Mouse (Mus musculus) Patski (cell line): ENCODE results near the gene Ulk2. TPM values are rescaled to one million over a fixed set of nuclear protein-coding genes. Genes with fewer than 3 reads are reported as not detected.

Source experiments
- ATAC-seq: fragments of 100-300 bp; one replicate; pipeline ENCODE4 v1.8.0; 2021
- CTCF ChIA-PET: fragments of 350-600 bp; sonication (Branson Sonifier 250); formaldehyde crosslinking; loops from one replicate; lab custom pipeline; 2022; ENCODE audit warnings: inconsistent platforms; lab: Charles Lee
- POLR2A ChIA-PET: fragments of 350-600 bp; sonication (Branson Sonifier 250); formaldehyde crosslinking; loops from one replicate; lab custom pipeline; 2022; ENCODE audit warnings: antibody characterized with exemption, inconsistent platforms; lab: Charles Lee
- DNase-seq: peaks from one replicate; pipeline ENCODE4 v3.0.0-alpha.2; 2011; ENCODE audit warnings: low read depth, low spot score
- H3K27me3 ChIP-seq: fragments of 371-371 bp; one replicate; pipeline ENCODE4 v1.5.1; 2021
- CTCF ChIP-seq: fragments of 100-300 bp; IDR thresholded peaks from one replicate; pipeline ENCODE4 v1.5.1; 2021
- in situ Hi-C: fragments of 300-500 bp; cut with MboI; formaldehyde crosslinking; loops from 3 replicates; pipeline ENCODE4 v1.11.1; 2018; ENCODE audit warnings: low pct_unique_long_range_greater_than_20kb, mixed read lengths
- polyA plus RNA-seq: library from polyadenylated mRNA; unstranded; gene quantifications from one replicate; pipeline ENCODE4 v1.2.3, GENCODE M21; 2021

Ulk2 gene
- polyA plus RNA-seq = 36.7 TPM

GRCm38 (mm10) chr11:61854988-61855411, at the start of gene Ulk2:
Gene Ulk2, minus strand, starts transcription at chr11:61855073.
- CTCF ChIA-PET = no interaction called here
- TF ChIP-seq CTCF = no peak
- ATAC-seq = peak; percentile 67
- no peaks in the 10 kb centered on the region for H3K27me3 ChIP-seq
- DNase-seq = peak; percentile 25
- in situ Hi-C loops = no loop called here
- POLR2A ChIA-PET = interaction anchor here (0.6 to 1.5 kb wide), 3 partner anchors 11 to 490 kb away, joined by 3 to 4 read pairs (median 3); no protein-coding TSS in a partner anchor

- no peak for DNase-seq
- TF ChIP-seq CTCF = peak; percentile 17
- ChIA-PET CTCF (no interaction called here), POLR2A (no interaction called here)
- in situ Hi-C loops = no loop called here
- H3K27me3 ChIP-seq = no peaks in the 10 kb centered on the region
- no peak for ATAC-seq
Measured at GRCm38 (mm10) chr11:61882183-61882582, 27.3 kb upstream of the Ulk2 start.

DNA sequence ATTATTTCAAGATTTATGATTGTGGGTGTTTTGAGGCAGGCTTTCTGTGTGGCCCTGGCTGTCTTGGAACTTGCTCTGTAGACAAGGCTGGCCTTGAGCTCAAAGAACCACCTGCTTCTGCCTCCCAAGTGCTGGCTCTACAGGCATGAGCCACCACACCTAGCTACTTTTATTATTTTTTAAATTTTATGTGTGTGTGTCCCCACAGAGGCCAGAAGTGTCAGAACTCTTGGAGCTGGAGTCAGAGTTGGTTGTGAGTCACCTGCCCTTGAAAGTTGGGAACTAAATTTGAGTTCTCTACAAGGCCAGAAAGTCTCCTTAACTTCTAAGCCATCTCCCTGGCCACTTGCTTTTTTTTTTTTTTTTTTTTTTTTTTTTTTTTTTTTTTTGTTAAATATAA, 25.0 kb upstream of the Ulk2 start:
- in situ Hi-C loops = no loop called here
- DNase-seq (no peak), ATAC-seq (no peak)
- TF ChIP-seq CTCF = no peak
- H3K27me3 ChIP-seq = no peaks in the 10 kb centered on the region
- ChIA-PET CTCF (no interaction called here), POLR2A (no interaction called here)

- POLR2A ChIA-PET = no interaction called here
- CTCF ChIA-PET = no interaction called here
- no peak for DNase-seq
- no peaks in the 10 kb centered on the region for H3K27me3 ChIP-seq
- ATAC-seq = no peak
- in situ Hi-C loops = no loop called here
- no peak for TF ChIP-seq CTCF
Measured at GRCm38 (mm10) chr11:61871881-61872280, 17.0 kb upstream of the Ulk2 start.

DNA sequence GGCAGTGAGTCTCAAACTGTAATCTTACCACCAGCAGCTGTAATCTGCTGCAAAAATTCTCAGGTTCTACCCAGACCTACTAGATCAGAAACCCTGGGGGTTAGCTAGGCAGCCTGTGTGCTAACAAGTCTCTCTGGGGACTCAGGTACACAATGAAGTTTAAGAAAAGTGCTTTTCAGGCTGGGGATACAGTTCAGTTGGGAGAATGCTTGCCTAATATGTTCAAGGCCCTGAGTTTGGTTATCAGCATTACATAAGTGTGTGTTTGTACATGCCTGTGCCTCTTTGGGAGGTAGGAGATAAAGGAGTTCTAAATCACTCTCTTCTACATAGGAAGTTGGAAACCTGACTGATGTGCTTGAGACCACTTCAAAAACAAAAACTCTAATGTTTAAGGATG, 12.0 kb upstream of the Ulk2 start:
- DNase-seq = no peak
- POLR2A ChIA-PET = no interaction called here
- in situ Hi-C loops = no loop called here
- TF ChIP-seq CTCF = no peak
- no peak for ATAC-seq
- CTCF ChIA-PET = no interaction called here
- no peaks in the 10 kb centered on the region for H3K27me3 ChIP-seq

- in situ Hi-C loops = no loop called here
- ChIA-PET CTCF (no interaction called here), POLR2A (no interaction called here)
- no peaks in the 10 kb centered on the region for H3K27me3 ChIP-seq
- TF ChIP-seq CTCF = no peak
- DNase-seq (no peak), ATAC-seq (no peak)
Measured at GRCm38 (mm10) chr11:61861781-61862547, 7.1 kb upstream of the Ulk2 start.

DNA sequence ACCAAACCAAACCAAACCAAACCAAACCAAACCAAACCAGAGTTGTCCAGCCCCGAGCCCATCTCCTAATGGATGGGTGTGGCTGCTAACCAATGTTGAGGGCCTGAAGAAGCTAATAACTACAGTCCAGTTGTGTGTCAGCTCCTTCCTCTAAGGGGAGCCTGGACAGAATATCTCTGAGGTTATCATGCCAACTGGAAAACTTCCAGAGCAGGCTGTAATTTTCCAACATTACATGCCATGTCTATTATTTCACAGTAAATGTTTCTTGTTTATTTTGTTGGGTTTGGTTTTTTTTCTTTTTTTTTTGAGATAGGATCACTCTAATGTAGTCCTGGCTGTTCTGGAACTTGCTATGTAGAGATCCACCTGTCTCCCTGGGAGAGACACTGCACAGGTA, 4.4 kb upstream of the Ulk2 start:
- in situ Hi-C loops = no loop called here
- TF ChIP-seq CTCF = no peak
- DNase-seq (no peak), ATAC-seq (no peak)
- ChIA-PET POLR2A (no interaction called here), CTCF (no interaction called here)
- no peaks in the 10 kb centered on the region for H3K27me3 ChIP-seq

- no peaks in the 10 kb centered on the region for H3K27me3 ChIP-seq
- in situ Hi-C loops = no loop called here
- ATAC-seq (no peak), DNase-seq (no peak)
- no peak for TF ChIP-seq CTCF
- ChIA-PET CTCF (interaction anchor here (1.6 kb wide), 1 partner anchor 20 kb away, joined by 3 read pairs; no protein-coding TSS in a partner anchor), POLR2A (interaction anchor here (0.6 to 1.5 kb wide), 3 partner anchors 10 to 490 kb away, joined by 3 to 4 read pairs (median 3); no protein-coding TSS in a partner anchor)
Measured at GRCm38 (mm10) chr11:61855539-61855938, 666 bp upstream of the Ulk2 start.

DNA sequence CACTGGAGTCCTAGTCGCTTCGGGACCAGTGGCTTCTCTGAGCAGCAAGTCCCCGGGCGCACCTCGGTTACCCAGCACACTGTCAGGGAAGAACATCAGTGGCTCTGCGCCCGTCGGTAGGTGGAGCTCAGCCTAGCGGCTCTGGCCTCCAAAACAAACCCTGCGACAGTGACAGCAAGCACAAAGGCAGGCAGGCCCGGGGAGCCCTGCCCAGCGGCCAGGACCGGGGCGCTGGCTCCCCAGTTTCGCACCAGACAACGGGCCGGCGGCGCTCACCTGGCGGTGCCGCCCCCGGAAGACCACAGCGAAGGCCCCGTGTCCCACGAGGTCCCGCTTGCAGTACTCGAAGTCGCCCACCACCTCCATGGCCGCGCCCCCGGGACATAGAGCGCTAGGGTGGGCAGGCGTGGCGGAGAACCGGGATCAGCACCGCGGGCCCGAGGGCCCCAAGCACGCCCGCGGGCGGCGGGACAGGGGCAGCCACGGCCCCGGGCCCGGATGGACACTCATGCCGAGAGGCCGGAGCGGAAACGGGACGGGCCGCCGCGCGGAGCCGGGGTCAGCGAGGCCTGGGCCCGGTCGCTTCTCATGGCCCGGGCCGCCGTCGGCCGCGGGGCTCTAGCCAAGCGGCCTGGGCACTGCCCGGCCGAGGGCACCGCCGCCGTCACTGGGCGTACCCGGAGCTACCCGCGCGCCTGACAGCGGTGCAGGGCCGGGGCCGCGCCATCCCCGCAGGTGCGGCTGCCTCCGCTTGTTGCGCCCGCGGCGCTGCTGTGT, 474 bp downstream of the Ulk2 start:
- no peak for DNase-seq
- in situ Hi-C loops = no loop called here
- peak; percentile 65 for TF ChIP-seq CTCF
- ChIA-PET POLR2A (interaction anchor here (0.7 to 1.5 kb wide), 3 partner anchors 11 to 126 kb away, joined by 3 to 4 read pairs (median 3); no protein-coding TSS in a partner anchor), CTCF (interaction anchor here (0.7 to 0.9 kb wide), 2 partner anchors 15 to 24 kb away, joined by 3 read pairs; no protein-coding TSS in a partner anchor)
- ATAC-seq = peak; percentile 84
- H3K27me3 ChIP-seq = no peaks in the 10 kb centered on the region

- in situ Hi-C loops = no loop called here
- no peak for TF ChIP-seq CTCF
- ChIA-PET POLR2A (interaction anchor here (0.7 kb wide), 1 partner anchor 125 kb away, joined by 3 read pairs; no protein-coding TSS in a partner anchor), CTCF (interaction anchor here (0.9 kb wide), 1 partner anchor 25 kb away, joined by 3 read pairs; no protein-coding TSS in a partner anchor)
- H3K27me3 ChIP-seq = no peaks in the 10 kb centered on the region
- no peak for ATAC-seq
- no peak for DNase-seq
Measured at GRCm38 (mm10) chr11:61853659-61854058, 1.2 kb downstream of the Ulk2 start.
